Mouse (Mus musculus) lung, adult 18-20 months (tissue): ENCODE results near the gene Arhgap32.

Experiments
- DNase-seq, 2 experiments: peaks; one replicate each; pipeline ENCODE4 v3.0.0; 2022; ENCODE audit warnings: mixed read lengths in 2 of 2

The Arhgap32 gene

GRCm38 (mm10) chr9:32271896-32272444, 156.0 kb downstream of the Arhgap32 start:
- DNase-seq: peak; percentile 39 to 72

GRCm38 (mm10) chr9:32278052-32278451, 162.1 kb downstream of the Arhgap32 start:
- DNase-seq: no peak

DNA sequence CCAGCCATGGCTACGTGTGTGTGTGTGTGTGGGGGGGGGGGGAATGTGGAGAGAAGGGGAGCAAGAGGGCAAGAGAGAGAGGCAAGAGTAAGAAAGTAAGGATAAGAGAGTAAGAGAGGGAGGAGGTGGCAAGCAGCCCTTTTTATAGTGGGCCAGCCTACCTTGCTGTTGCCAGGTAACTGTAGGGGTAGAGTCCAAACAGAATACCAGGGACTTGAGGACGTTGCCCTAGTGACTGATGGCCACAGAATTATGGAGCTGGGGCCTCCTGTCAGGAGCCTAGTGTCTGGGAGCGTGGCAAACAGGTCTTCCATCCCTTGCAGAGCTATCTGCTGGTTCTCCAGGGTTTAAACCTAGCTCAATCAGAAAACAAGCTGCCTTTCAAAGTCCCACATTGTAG, 163.9 kb downstream of the Arhgap32 start:
- DNase-seq: no peak

DNA sequence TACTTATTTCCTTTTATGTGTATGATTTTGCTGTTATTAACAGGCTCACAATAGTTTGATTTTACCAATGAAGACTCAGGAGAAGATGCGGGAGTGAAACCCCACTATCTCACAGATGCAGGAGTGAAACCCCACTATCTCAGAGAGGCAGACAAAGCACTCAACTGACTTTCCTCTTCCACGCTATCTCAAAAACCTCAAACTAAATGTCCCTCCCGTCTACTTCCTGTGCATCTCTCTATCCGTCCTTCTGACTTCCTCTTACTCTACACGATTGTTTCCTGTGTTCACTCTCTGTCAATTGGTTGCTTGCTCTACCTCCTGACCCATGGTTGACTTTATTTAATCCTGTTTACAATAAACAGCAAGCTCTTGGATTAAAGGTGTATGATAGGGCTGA, 164.5 kb downstream of the Arhgap32 start:
- DNase-seq: no peak

GRCm38 (mm10) chr9:32283591-32283990, 167.7 kb downstream of the Arhgap32 start:
- no peak for DNase-seq

GRCm38 (mm10) chr9:32291618-32292017, 175.7 kb downstream of the Arhgap32 start:
- no peak for DNase-seq

DNA sequence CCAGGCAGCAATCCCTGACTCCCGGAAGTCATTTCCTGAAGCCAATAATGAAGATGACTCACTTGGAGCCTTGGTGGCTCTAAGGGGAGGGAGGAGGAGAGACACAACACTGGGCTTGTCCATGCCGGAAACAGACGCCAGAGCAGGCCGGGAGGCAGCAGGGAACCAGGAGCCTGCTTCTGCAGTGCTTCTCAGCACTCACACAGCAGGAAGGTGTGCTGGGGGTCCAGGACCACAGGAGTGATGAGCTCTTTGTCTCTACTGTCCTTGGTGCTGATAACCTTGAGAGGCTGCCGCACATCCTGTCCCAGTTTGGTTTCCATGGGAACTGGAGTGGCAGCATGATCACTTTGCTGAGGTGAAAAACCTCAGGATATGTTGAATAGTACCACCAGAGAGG, 176.8 kb downstream of the Arhgap32 start:
- peak in 1 of 2 experiments; percentile 5 for DNase-seq

DNA sequence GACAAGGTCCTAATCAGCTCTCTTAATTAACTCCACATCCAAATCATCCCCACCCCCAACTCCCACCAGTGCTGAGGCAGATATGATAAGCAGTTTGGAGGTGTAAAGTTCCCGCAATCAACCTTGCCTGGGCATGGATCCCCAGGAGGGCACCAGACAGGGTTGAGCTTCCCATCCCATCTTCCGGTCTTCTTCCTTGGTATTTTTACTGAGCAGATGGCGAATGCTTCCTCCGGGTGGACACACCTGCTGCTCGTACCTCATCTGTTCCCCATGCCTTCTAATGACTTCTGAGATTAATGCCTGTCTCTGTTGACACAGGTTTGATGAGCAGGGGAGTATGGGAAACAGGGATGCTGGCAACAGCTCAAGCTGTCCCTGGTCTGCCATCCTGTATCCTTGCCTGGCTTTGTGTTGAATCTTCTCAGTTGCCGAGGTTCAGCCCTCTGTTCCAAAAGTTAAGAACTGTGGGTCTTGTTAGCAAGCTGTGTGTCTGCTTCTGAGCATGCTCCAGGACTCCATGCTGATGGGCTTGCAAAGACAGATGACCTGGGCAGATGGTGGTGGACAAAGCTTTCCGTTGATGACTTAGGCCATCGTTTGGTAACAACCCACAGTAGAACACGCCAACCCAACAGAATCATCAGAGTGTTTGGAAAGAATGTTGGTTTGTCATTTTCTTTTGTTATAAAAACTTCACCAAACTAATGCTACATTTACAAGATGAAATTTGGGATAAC, 179.3 kb downstream of the Arhgap32 start:
- no peak for DNase-seq

- no peak for DNase-seq
Measured at GRCm38 (mm10) chr9:32302501-32303150, 186.7 kb downstream of the Arhgap32 start.

- no peak for DNase-seq
Measured at GRCm38 (mm10) chr9:32311786-32312185, 195.8 kb downstream of the Arhgap32 start.

DNA sequence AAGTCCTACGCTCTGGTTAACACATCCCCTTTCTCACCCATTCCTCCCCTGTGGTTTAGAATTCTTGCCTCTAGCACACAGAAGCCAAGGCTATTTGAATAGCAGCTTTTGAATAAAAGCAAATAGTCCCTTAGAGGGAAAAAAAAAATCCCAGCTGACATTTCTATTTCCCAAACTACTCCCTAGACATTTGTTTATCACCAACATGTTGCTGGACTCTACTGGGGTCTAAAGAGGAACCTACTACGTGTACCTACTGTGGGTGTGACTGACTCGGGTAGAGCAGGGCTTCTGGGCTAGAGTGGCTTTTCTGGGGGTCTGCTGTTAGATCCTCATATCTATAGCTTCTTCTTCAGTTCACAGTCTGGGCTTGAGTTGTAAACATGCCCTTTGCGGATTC, 196.3 kb downstream of the Arhgap32 start:
- no peak for DNase-seq

DNA sequence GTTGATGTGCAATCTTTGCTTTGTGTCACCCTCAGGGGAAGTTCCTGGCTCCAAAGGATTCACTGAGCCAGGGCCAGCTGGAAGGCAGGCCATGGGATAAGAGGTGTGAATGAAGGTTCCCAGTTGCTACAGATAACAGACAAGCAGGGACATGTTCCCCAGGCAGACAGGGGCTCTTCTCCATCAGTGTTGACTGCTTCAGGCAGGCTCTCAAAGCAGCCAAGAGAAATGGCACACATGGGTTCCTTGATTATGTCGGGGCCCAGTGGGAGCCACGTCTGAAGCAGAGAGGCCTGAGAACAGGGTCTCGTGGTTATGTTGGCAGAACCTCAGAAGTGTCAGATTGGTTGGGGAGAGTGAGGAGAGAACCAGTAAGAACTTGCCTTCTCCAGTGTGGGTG, 198.1 kb downstream of the Arhgap32 start:
- DNase-seq: peak; percentile 22 to 47

DNA sequence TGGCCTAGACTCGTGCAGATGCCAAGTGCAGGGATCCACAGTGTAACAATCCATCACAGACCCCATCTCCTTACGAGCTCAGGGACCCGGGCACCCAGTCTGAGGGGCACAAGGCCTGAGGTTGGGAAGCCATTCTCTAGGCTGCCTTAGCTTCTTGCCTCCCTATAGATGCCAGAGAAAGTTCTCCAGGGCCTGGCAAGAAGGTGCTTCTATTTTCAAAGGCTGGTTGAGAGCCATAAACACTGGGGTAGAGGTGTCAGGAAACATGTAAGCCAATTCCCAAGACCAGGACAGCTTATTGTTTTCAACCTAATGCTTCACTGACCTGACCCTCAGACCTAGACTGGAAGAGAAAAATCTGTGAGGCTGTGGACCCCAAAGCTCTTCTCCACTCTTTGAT, 200.1 kb downstream of the Arhgap32 start:
- DNase-seq: no peak
